Mouse (Mus musculus) MEL (cell line): ENCODE results near the gene Erbb2. TPM values are rescaled to one million over a fixed set of nuclear protein-coding genes. Genes with fewer than 3 reads are reported as not detected.

Source experiments
- DNase-seq: peaks from one replicate; pipeline ENCODE4 v3.0.0; 2011; ENCODE audit warnings: low read depth, low spot score
- H3K27ac ChIP-seq: 2 replicates; pipeline ENCODE4 v1.5.1; 2012; ENCODE audit warnings: low read depth, mild to moderate bottlenecking, control low read depth, low read length, moderate library complexity; ENCODE audit not compliant: control insufficient read depth
- H3K27me3 ChIP-seq, 2 experiments: fragments of 150-350 bp in 1 of 2; sonication (generic) in 1 of 2; 2 replicates each; pipeline ENCODE4 v1.6.1; 2012; ENCODE audit warnings: low read length in 2 of 2, mild to moderate bottlenecking in 2 of 2, improper control_type of control experiment in 1 of 2, moderate library complexity in 1 of 2; ENCODE audit not compliant: insufficient read depth in 2 of 2, control insufficient read depth in 1 of 2
- H3K36me3 ChIP-seq, 2 experiments: 2 replicates each; pipeline ENCODE4 v1.6.1; 2012 to 2014; ENCODE audit warnings: low read length in 2 of 2, improper control_type of control experiment in 1 of 2, inconsistent platforms in 1 of 2, mild to moderate bottlenecking in 1 of 2; ENCODE audit not compliant: insufficient read depth in 2 of 2, control insufficient read depth in 1 of 2
- H3K4me1 ChIP-seq, 2 experiments: fragments of 150-350 bp in 1 of 2; sonication (generic) in 1 of 2; 2 replicates each; pipeline ENCODE4 v1.6.1; 2012; ENCODE audit warnings: low read length in 2 of 2, improper control_type of control experiment in 1 of 2, mild to moderate bottlenecking in 1 of 2; ENCODE audit not compliant: insufficient read depth in 2 of 2, control insufficient read depth in 1 of 2
- H3K4me3 ChIP-seq, 2 experiments: fragments of 150-350 bp in 1 of 2; sonication (generic) in 1 of 2; 2 replicates each; pipeline ENCODE4 v1.5.1; 2012; ENCODE audit warnings: low read depth in 2 of 2, low read length in 2 of 2, mild to moderate bottlenecking in 2 of 2, moderate library complexity in 2 of 2, control low read depth in 1 of 2, improper control_type of control experiment in 1 of 2; ENCODE audit not compliant: control insufficient read depth in 1 of 2, insufficient read depth in 1 of 2
- H3K79me2 ChIP-seq: 2 replicates; pipeline ENCODE4 v1.6.1; 2012; ENCODE audit warnings: mild to moderate bottlenecking, low read length, moderate library complexity; ENCODE audit not compliant: control insufficient read depth, poor library complexity, insufficient read depth
- H3K9ac ChIP-seq: 2 replicates; pipeline ENCODE4 v1.6.1; 2012; ENCODE audit warnings: low read depth, mild to moderate bottlenecking, control low read depth, low read length, moderate library complexity; ENCODE audit not compliant: control insufficient read depth, poor library complexity, severe bottlenecking
- H3K9me3 ChIP-seq: fragments of 150-350 bp; sonication (generic); replicated peaks from 2 replicates; pipeline ENCODE4 v1.6.1; 2012; ENCODE audit warnings: mild to moderate bottlenecking, low read length, improper control_type of control experiment, moderate library complexity; ENCODE audit not compliant: insufficient read depth
- CHD1 ChIP-seq: IDR thresholded peaks from 2 replicates; pipeline ENCODE4 v1.6.1; 2012; ENCODE audit warnings: low read depth, mild to moderate bottlenecking, inconsistent platforms, low read length, improper control_type of control experiment
- CTCF ChIP-seq, 3 experiments: IDR thresholded peaks in 2 of 3; conservative IDR thresholded peaks in 1 of 3; 2 replicates each; pipeline ENCODE4 v1.5.1; 2011 to 2012; ENCODE audit warnings: low read length in 3 of 3, low read depth in 2 of 3, mild to moderate bottlenecking in 2 of 3, improper control_type of control experiment in 1 of 3, inconsistent platforms in 1 of 3, mixed read lengths in 1 of 3, moderate library complexity in 1 of 3; ENCODE audit not compliant: control insufficient read depth in 1 of 3, insufficient read depth in 1 of 3, poor library complexity in 1 of 3, severe bottlenecking in 1 of 3
- E2F4 ChIP-seq: IDR thresholded peaks from 2 replicates; pipeline ENCODE4 v1.6.1; 2011; ENCODE audit warnings: low read depth, low read length, improper control_type of control experiment, borderline replicate concordance
- ETS1 ChIP-seq: IDR thresholded peaks from 2 replicates; pipeline ENCODE4 v1.6.1; 2012; ENCODE audit warnings: low read depth, mild to moderate bottlenecking, inconsistent platforms, low read length, improper control_type of control experiment, moderate library complexity
- GATA1 ChIP-seq: IDR thresholded peaks from 2 replicates; pipeline ENCODE4 v1.6.1; 2011; ENCODE audit warnings: low read depth, low read length, improper control_type of control experiment
- HCFC1 ChIP-seq: IDR thresholded peaks from 2 replicates; pipeline ENCODE4 v1.6.1; 2012; ENCODE audit warnings: low read depth, mild to moderate bottlenecking, inconsistent platforms, low read length, improper control_type of control experiment, moderate library complexity
- JUND ChIP-seq: IDR thresholded peaks from 2 replicates; pipeline ENCODE4 v1.6.1; 2011; ENCODE audit warnings: low read depth, mild to moderate bottlenecking, improper control_type of control experiment, low read length
- KAT2A ChIP-seq: conservative IDR thresholded peaks from 2 replicates; pipeline ENCODE4 v1.6.1; 2012; ENCODE audit warnings: low read depth, low read length, improper control_type of control experiment, inconsistent platforms
- MAFK ChIP-seq: IDR thresholded peaks from 2 replicates; pipeline ENCODE4 v1.6.1; 2011; ENCODE audit warnings: low read depth, mild to moderate bottlenecking, low read length, improper control_type of control experiment, borderline replicate concordance
- MAX ChIP-seq: IDR thresholded peaks from 2 replicates; pipeline ENCODE4 v1.6.1; 2011; ENCODE audit warnings: low read length, improper control_type of control experiment
- MYB ChIP-seq: IDR thresholded peaks from 2 replicates; pipeline ENCODE4 v1.6.1; 2011; ENCODE audit warnings: mild to moderate bottlenecking, low read depth, low read length, improper control_type of control experiment
- MYC ChIP-seq: IDR thresholded peaks from 2 replicates; pipeline ENCODE4 v1.6.1; 2011; ENCODE audit warnings: low read depth, mild to moderate bottlenecking, low read length, improper control_type of control experiment, moderate library complexity
- NRF1 ChIP-seq: IDR thresholded peaks from 2 replicates; pipeline ENCODE4 v1.6.1; 2014; ENCODE audit warnings: low read depth, mild to moderate bottlenecking, inconsistent platforms, low read length, improper control_type of control experiment, moderate library complexity; ENCODE audit not compliant: poor library complexity, insufficient read depth, severe bottlenecking
- POLR2A ChIP-seq, 2 experiments: IDR thresholded peaks; 2 replicates each; pipeline ENCODE4 v1.6.1; 2011 to 2012; ENCODE audit warnings: low read length in 2 of 2, mild to moderate bottlenecking in 2 of 2, control low read depth in 1 of 2, improper control_type of control experiment in 1 of 2, low read depth in 1 of 2, moderate library complexity in 1 of 2; ENCODE audit not compliant: control insufficient read depth in 1 of 2, insufficient read depth in 1 of 2, poor library complexity in 1 of 2
- RAD21 ChIP-seq: IDR thresholded peaks from 2 replicates; pipeline ENCODE4 v1.6.1; 2011; ENCODE audit warnings: mild to moderate bottlenecking, low read depth, low read length, improper control_type of control experiment
- RCOR1 ChIP-seq: IDR thresholded peaks from 2 replicates; pipeline ENCODE4 v1.6.1; 2012; ENCODE audit warnings: low read depth, mild to moderate bottlenecking, inconsistent platforms, low read length, improper control_type of control experiment
- SIN3A ChIP-seq: IDR thresholded peaks from 2 replicates; pipeline ENCODE4 v1.6.1; 2012; ENCODE audit warnings: low read length, improper control_type of control experiment, inconsistent platforms
- TAL1 ChIP-seq: IDR thresholded peaks from 2 replicates; pipeline ENCODE4 v1.6.1; 2012; ENCODE audit warnings: mild to moderate bottlenecking, inconsistent platforms, low read length, moderate library complexity, mixed read lengths
- USF2 ChIP-seq, 2 experiments: IDR thresholded peaks; 2 replicates each; pipeline ENCODE4 v1.6.1; 2011 to 2012; ENCODE audit warnings: improper control_type of control experiment in 2 of 2, low read length in 2 of 2, borderline replicate concordance in 1 of 2, inconsistent platforms in 1 of 2, low read depth in 1 of 2, mild to moderate bottlenecking in 1 of 2; ENCODE audit not compliant: insufficient read depth in 1 of 2
- ZKSCAN1 ChIP-seq: IDR thresholded peaks from 2 replicates; pipeline ENCODE4 v1.6.1; 2012; ENCODE audit warnings: low read depth, mild to moderate bottlenecking, inconsistent platforms, low read length, improper control_type of control experiment, moderate library complexity
- polyA plus RNA-seq, 2 experiments: library from polyadenylated mRNA; stranded (reverse) in 1 of 2; unstranded in 1 of 2; fragments of >175 nt in 1 of 2; fragments of >200 nt in 1 of 2; gene quantifications; 2 replicates each; pipeline versions ENCODE4 v1.2.1 to v1.2.4; 2012; ENCODE audit warnings: low replicate concordance in 2 of 2, low read depth in 1 of 2; ENCODE audit not compliant: insufficient read length in 2 of 2, insufficient read depth in 1 of 2, missing spikeins in 1 of 2
- total RNA-seq: library from RNA; depleted of rRNA; stranded (reverse); fragments of 300-350 nt; gene quantifications from 2 replicates; pipeline ENCODE4 v1.2.3, GENCODE M21; 2012

The Erbb2 gene
- total and polyA plus RNA-seq, 3 experiments = not detected

GRCm38 (mm10) chr11:98475630-98476433 lies 63.6 kb downstream of the Erbb2 start:
- Histone ChIP-seq H3K4me3 (no peak overlapping the region), H3K27ac (no peak overlapping the region), H3K36me3 (no peaks in the 10 kb centered on the region), H3K27me3 (peaks cover 20 to 24% of the 10 kb centered on the region in 2 experiments), H3K9me3 (no peaks in the 10 kb centered on the region), H3K4me1 (no peaks in the 10 kb centered on the region), H3K79me2 (no peaks in the 10 kb centered on the region), H3K9ac (no peak overlapping the region)
- no peak for DNase-seq
- TF ChIP-seq KAT2A = no peak
- TF ChIP-seq MAFK = no peak
- no peak for TF ChIP-seq RCOR1
- TF ChIP-seq ZKSCAN1 = no peak
- TF ChIP-seq JUND = no peak
- no peak for TF ChIP-seq MYB
- TF ChIP-seq E2F4 = no peak
- TF ChIP-seq TAL1 = no peak
- TF ChIP-seq NRF1 = no peak
- no peak for TF ChIP-seq SIN3A
- TF ChIP-seq CTCF (IDR thresholded peaks at IDR 0.05 in 2 of 3, conservative IDR thresholded peaks at IDR 0.05 in 1 of 3; ENCODE audit: control insufficient read depth in 1 of 3, insufficient read depth in 1 of 3, low read depth in 2 of 3, low read length in 3 of 3, poor library complexity in 1 of 3, severe bottlenecking in 1 of 3) = no peak
- TF ChIP-seq GATA1 = no peak
- no peak for TF ChIP-seq MAX
- TF ChIP-seq POLR2A (IDR thresholded peaks at IDR 0.05; ENCODE audit: control insufficient read depth in 1 of 2, insufficient read depth in 1 of 2, low read depth in 1 of 2, low read length in 2 of 2, poor library complexity in 1 of 2) = no peak
- TF ChIP-seq RAD21 = no peak
- TF ChIP-seq ETS1 = no peak
- TF ChIP-seq MYC = no peak
- no peak for TF ChIP-seq HCFC1

GRCm38 (mm10) chr11:98476434-98476807 lies 64.2 kb downstream of the Erbb2 start:
- Histone ChIP-seq H3K9ac (no peak overlapping the region), H3K27ac (no peak overlapping the region), H3K4me1 (no peaks in the 10 kb centered on the region), H3K9me3 (no peaks in the 10 kb centered on the region), H3K27me3 (peaks cover 18 to 24% of the 10 kb centered on the region in 2 experiments), H3K36me3 (no peaks in the 10 kb centered on the region), H3K79me2 (no peaks in the 10 kb centered on the region), H3K4me3 (no peak overlapping the region)
- DNase-seq = no peak
- TF ChIP-seq USF2 (IDR thresholded peaks at IDR 0.05; ENCODE audit: borderline replicate concordance in 1 of 2, insufficient read depth in 1 of 2, low read depth in 1 of 2, low read length in 2 of 2) (no peak), CHD1 (no peak), JUND (no peak)
